Mouse (Mus musculus): Measurements from ENCODE around the gene Myrf. TPM values are rescaled to one million over a fixed set of nuclear protein-coding genes. Genes with fewer than 3 reads are reported as not detected.
A peak's percentile ranks its signal among the peaks of the same experiment; 100 is the strongest.

Gene Myrf
- total RNA-seq, 2 experiments from 2014 or later = not detected

DNA sequence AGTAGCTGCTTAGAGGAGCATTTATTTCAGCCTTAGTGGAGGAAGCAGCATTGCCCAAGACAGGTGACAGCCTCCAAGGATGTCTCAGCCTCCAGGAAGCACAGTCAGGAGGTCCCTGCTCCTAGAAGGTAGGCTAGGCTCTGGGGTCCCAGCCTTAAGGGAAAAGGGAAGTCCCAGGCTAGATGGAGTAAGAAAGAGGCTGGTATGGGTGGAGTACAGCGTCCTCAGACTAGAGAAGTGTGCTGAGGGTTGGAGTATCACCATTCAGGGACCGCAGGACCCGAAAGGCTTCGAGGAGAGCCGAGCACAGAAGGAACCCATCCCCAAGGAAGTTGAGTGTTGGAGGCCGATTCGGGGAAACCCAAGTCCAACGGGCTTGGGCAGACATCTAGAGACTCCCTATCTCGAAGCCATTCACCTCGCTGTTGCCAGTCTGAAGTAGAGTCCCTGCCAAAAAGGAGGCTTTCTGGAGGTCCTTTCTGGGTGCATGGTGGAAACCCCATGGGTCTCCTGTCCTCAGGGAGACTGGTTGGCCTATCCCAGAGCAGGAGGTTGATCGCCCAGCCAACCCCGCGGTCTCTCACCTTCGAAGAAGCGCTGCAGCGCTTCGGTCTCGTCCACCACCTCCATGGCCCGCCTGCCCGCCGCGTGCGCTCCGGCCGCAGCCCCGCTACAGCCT, 434 bp downstream of the Myrf start:
- H3K27ac ChIP-seq = no peak overlapping the region
- TF ChIP-seq CTCF (IDR thresholded peaks at IDR 0.05) = no peak
- intact Hi-C loops (cut with DNase I) = no loop called here
- DNase-seq = no peak
- peak overlapping the region; percentile 67 for H3K4me3 ChIP-seq

DNA sequence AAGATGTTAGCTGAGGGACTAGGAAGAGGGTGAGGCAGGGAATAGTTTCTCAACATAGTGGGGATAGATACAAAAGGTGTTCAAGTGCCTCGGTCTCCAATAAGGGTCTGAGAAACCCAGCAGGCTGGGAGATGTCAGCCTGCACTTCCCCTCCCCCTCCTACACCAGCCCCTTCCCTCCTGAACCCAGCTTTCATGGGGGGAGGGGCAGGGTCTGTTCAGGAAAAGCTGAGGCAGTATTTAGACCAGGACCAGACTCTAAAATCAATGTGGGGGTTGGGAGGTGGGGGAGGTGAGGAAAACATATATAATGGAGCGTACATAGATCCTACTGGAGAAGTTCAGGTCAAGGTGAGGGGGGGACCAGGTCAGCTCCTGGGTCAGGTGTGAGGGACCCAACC, 1.1 kb downstream of the Myrf start:
- no peak overlapping the region for H3K4me3 ChIP-seq
- intact Hi-C loops (cut with DNase I) = no loop called here
- no peak overlapping the region for H3K27ac ChIP-seq
- TF ChIP-seq CTCF (IDR thresholded peaks at IDR 0.05) = no peak
- DNase-seq = no peak

DNA sequence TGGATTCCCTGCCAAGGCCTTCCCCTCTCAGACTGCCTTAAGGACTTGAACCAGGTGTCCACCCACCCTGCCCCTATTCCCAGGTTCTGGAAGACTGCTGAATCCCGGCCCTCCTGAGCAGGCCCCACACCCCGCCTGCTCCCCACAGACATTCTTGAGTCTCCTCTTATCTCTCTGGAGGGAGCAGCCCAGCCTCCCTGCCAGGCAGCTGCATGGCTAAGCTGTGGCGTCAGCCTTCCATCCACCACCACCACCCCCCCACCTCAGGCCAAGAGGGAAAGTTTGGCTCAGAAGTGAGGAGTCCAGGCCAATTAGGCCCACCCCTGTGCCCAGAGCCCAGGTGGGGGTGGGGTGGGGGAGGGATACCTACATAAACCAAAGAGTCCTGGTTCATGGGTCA, 2.1 kb downstream of the Myrf start:
- intact Hi-C loops (cut with DNase I) = no loop called here
- H3K27ac ChIP-seq = no peak overlapping the region
- DNase-seq = no peak
- TF ChIP-seq CTCF (IDR thresholded peaks at IDR 0.05) = no peak
- H3K4me3 ChIP-seq = no peak overlapping the region

DNA sequence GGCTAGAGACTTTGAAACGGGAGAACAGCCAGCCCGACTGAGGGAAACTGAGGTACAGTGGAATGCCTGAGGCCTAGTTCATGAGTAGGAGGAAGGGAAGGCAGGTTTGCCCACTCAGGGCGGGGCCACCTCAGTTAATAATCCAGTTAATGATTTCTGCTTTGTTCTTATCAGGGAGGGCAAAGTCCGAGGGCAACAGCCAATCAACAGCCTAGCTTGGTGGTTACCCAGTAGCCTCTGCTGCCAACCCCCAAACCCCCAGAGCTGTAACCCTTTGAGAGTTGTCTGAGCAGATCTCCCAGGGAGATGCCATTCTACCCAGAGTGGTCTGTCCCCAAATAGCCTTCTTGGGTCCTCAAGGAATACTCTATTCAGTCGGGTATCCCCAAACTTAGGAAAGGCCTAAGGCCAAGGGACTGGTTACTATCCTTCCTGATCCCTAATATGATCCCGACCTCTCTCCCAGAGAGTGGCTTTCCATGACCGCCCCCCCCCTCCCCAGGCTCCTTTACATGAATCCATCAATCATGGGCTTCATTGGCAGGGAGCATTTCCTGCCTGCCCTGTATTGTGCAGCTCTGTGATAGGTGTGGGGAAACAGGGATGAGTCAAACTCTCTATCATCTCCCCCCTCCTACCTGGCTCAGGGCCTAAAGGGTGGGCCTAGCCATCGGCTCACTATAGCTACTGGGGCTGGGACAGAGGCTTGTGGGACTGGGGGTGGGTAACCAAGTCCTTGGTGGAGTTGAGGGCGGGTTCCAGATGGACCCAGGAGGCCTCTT, 4.6 kb downstream of the Myrf start:
- H3K27ac ChIP-seq = no peak overlapping the region
- no peak for TF ChIP-seq CTCF (IDR thresholded peaks at IDR 0.05)
- intact Hi-C loops (cut with DNase I) = no loop called here
- no peak overlapping the region for H3K4me3 ChIP-seq
- no peak for DNase-seq

DNA sequence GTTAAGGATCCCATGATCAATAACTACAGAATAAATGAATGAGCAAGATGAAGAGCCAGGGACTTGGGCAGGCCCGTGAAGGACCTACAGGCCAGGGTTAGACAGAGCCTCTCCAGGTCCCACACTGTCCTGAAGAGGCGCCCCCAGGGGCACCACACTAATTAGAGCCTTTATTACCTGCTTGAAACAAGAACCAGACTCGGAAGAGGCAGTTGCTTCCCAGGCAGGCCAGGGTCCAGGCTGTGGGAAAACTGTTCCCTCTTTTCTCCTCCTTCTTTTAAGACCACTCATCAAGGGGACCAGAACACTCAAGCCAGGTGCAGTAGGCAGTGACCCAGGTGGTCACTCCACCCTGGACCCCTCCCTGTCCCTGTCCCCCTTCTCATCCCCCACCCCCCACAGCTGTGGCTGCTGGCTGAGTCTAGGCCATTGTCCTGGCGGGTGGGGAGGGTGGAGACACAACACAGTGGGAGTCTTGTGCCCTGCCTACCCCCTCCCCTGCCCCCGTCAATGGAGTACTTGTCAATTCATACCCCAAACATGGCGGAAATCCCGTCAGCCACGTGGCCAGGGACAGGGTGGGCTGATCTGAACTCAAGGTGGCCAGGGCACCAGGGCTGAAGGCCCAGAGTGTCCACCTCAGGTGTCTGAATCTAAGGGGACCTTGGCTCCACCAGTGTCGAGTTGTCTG, 8.1 kb downstream of the Myrf start:
- TF ChIP-seq CTCF (IDR thresholded peaks at IDR 0.05) = no peak
- intact Hi-C loops (cut with DNase I) = no loop called here
- Histone ChIP-seq H3K27ac (no peak overlapping the region), H3K4me3 (no peak overlapping the region)
- DNase-seq = no peak

DNA sequence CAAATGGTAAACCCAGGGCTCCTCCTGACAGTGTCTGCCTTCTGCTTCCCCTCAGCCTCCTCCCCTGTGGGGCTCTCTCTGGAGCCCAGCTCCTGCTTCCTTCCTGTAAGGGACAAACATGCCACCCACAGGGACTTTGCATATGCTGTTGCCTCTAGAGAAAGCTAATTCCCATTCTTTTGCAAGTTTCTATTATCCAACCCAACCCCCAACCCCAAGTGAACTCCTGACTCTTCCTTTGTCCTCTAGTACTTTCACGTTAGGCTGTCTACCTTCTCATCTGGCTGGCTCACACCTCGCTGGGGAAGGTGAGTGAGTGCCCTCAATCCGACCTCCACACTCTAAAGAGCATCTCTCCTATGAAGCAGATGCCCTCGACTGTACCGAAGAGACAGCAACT, 8.7 kb downstream of the Myrf start:
- intact Hi-C loops (cut with DNase I) = no loop called here
- TF ChIP-seq CTCF (IDR thresholded peaks at IDR 0.05) = no peak
- Histone ChIP-seq H3K4me3 (no peak overlapping the region), H3K27ac (no peak overlapping the region)
- DNase-seq = no peak

DNA sequence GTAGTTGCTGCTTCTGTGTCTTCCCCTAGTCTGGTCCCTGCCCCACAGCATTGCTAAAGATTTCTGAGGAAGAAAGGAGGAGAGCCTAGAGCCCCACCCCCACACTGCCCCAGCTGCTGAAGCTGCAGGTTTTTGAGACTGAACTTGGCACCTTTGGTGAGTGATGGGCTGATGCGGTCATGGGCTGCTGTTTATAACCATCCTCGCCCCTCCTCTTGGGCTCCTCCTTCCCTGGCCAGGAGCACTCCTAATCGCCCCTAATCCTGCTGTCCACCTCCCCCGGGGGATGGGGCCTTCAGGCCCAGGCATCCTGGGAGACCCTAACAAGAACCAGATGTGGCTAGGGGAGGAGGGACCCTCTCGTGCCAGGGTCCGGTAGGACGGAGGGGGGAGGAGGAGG, 9.5 kb downstream of the Myrf start:
- DNase-seq = no peak
- intact Hi-C loops (cut with DNase I) = no loop called here
- no peak for TF ChIP-seq CTCF (IDR thresholded peaks at IDR 0.05)
- no peak overlapping the region for H3K27ac ChIP-seq
- no peak overlapping the region for H3K4me3 ChIP-seq

DNA sequence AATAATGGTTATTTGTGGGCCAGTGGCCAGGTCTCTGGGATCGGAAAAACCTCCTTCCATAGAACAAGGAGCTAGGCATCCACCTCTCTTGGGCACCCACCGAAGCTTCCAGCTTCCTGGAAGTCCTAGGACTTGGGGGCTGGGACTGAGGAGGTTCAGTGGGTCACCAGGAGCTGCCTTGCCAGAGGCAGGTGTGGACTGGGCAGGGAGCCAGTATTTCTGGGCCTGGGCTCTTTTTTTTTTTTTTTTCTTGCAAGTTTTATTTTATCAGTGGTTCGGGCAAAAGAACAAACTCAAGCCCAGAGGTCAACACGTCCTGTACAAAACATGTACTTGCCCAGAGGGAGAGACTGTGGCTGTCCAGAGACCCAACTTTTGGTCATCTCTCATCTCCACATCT, 14.8 kb downstream of the Myrf start:
- TF ChIP-seq CTCF (IDR thresholded peaks at IDR 0.05) = no peak
- Histone ChIP-seq H3K4me3 (no peak overlapping the region), H3K27ac (no peak overlapping the region)
- intact Hi-C loops (cut with DNase I) = no loop called here
- no peak for DNase-seq

DNA sequence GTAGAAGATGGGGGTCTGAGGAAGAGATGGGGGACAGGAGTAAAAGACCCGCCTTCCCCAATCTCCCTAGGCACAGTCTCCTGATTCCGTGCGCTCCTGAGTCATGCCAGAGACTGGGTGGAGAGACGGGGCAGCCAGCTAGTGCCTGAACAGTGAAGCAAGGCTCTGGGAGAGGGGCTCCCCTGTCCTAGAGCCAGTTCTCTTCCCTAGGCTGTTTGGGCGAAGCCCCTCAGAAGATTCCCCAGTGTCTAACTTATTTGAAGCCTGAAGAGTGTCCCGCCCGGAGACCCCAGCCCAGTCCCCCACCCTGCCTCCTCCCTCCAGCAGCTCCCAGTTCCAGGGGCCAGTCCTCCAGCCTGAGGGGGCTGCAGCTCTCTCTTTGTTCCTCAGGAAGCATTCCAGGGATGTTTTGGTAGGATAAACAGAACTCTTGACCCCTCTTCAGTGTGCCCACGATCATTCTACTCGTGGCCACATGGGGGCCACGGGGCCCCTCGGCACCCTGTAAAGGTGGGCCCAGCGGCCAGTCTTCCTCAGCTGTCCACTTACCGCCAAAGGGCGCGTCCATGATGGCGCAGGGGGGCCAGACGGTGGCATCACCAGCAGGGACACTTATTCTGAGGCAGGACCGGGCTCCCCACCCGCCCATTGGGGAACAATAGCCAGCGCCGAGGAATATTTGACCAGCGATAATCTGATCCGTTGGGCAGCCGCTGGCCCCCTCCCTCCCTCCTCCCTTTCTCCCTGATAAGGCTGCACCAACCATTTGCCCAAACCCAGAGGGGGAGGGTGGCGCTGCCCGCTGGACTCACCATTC, 15.7 kb downstream of the Myrf start:
- no peak for TF ChIP-seq CTCF (IDR thresholded peaks at IDR 0.05)
- Histone ChIP-seq H3K4me3 (no peak overlapping the region), H3K27ac (no peak overlapping the region)
- DNase-seq = no peak
- intact Hi-C loops (cut with DNase I) = no loop called here

DNA sequence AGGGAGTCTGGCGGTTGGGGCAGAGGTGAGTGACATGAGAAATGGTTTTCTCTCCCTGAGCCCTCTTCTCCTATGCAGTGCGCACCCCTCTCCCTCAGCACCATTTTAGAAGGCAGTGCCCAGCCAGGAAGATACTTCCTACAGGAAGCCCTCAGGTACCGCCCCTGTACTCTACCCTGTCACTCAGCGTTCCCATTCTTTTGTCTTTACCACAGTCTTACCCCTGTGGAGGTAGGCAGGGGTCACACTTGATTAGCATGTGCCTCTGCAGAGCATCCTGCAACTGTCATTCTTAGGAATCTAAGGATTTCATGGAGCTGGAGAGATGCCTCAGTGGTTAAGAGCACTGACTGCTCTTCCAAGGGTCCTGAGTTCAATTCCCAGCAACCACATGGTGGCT, 17.0 kb downstream of the Myrf start:
- H3K4me3 ChIP-seq = no peak overlapping the region
- no peak for DNase-seq
- no peak for TF ChIP-seq CTCF (IDR thresholded peaks at IDR 0.05)
- no peak overlapping the region for H3K27ac ChIP-seq
- intact Hi-C loops (cut with DNase I) = no loop called here

DNA sequence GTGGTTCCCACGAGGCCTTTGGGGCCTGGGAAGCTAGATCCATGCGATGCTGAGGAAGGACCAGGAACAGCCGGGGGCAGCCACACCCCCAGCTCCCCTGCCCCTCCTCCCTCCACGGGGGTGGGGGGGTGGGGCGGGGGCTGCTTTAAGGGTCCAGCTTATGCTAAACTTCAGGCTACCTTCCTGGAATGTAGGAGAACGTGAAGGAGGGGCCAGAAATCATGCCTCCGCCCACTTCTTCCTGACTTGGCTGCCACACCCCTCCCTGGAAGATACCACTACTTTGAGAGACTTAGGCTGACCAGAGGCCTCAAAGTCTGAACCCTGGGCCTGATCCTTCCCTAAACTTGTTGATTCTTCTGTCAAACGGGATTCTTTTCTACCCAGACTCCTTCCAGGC, 17.9 kb downstream of the Myrf start:
- DNase-seq = no peak

DNA sequence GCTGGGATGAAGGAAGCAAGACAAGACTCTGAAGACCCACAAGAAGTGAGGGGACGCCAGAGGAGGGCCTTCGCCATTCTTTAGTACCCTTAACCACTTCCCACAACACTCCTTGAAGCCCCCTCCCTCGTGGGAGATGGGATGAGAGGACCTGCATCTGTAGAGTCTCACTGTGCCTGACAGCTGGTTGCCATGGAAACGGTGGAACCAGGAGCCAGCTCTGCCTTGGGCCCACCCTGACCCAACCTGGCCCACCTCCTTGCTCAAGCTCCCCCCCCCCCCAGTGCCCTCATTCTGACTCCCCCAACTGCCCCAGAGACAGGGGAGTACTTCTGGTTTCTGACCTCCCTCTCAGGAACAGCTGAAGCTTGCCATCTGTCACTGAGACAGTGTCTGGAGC, 19.0 kb downstream of the Myrf start:
- intact Hi-C loops (cut with DNase I) = no loop called here
- TF ChIP-seq CTCF (IDR thresholded peaks at IDR 0.05) = no peak
- DNase-seq = no peak
- H3K4me3 ChIP-seq = no peak overlapping the region
- no peak overlapping the region for H3K27ac ChIP-seq

More for the DNA sequence above, 17.9 kb downstream of the Myrf start:
- no peak for TF ChIP-seq CTCF (IDR thresholded peaks at IDR 0.05)
- H3K27ac ChIP-seq = no peak overlapping the region
- intact Hi-C loops (cut with DNase I) = no loop called here
- no peak overlapping the region for H3K4me3 ChIP-seq

DNA sequence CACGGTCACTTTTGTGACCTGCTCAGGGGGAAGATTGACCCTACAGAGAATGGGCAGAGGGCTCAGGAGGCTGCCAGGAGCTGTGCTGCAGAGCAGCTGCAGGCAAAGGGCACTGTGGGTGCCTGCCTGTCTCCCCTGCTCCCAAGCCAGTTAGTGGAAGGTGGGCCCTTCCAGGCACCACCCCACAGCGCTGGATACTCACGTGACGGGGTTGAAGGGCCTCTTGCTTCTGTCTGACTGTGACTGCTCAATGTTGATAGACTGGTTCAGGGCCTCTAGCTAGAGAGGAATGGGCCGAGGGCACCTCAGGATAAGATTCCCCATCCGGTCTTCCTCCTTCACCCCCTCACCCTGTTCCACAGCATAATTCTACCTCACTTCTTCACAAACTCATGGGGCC, 21.0 kb downstream of the Myrf start:
- TF ChIP-seq CTCF (IDR thresholded peaks at IDR 0.05) = no peak
- DNase-seq = no peak
- intact Hi-C loops (cut with DNase I) = no loop called here

More for the DNA sequence above, 21.0 kb downstream of the Myrf start:
- Histone ChIP-seq H3K4me3 (no peak overlapping the region), H3K27ac (no peak overlapping the region)

All from gastrocnemius, adult 2 months (tissue).